Mouse (Mus musculus): ENCODE results near the gene Asgr2. TPM values are rescaled to one million over a fixed set of nuclear protein-coding genes. Genes with fewer than 3 reads are reported as not detected.

Gene Asgr2
- polyA plus RNA-seq (2015; fragmentation: Nextera tagmentation; extraction: Ambion mirVana) = not detected in 2 replicates

- H3K27me3 ChIP-seq = no peaks in the 10 kb centered on the region
- H3K36me3 ChIP-seq = no peaks in the 10 kb centered on the region
- H3K4me2 ChIP-seq (replicated peaks) = no peak within 1 kb of the TSS
- H3K4me1 ChIP-seq (replicated peaks) = no peaks in the 10 kb centered on the region
- no peaks in the 10 kb centered on the region for H3K9me3 ChIP-seq
- ATAC-seq = no peak
- H3K4me3 ChIP-seq (replicated peaks) = no peak within 1 kb of the TSS
- H3K9ac ChIP-seq (replicated peaks) = no peak within 1 kb of the TSS
- 83% methylated on average over 12 of the region's 12 CpGs for WGBS
- H3K27ac ChIP-seq = no peak within 1 kb of the TSS
These were observed at the start of gene Asgr2 for GRCm38 (mm10) chr11:70091986-70092783. Gene Asgr2, plus strand, starts transcription at chr11:70092644.

GRCm38 (mm10) chr11:70043665-70044064, 48.8 kb upstream of the Asgr2 start:
- Histone ChIP-seq H3K4me2 (replicated peaks) (no peak overlapping the region), H3K4me1 (replicated peaks) (0 out of 2 replicates have a peak, but pooled peaks cover 6% of the 10 kb centered on the region), H3K4me3 (replicated peaks) (no peak overlapping the region), H3K9ac (replicated peaks) (no peak overlapping the region), H3K27me3 (no peaks in the 10 kb centered on the region), H3K36me3 (peaks cover 65% of the 10 kb centered on the region), H3K9me3 (no peaks in the 10 kb centered on the region), H3K27ac (no peak overlapping the region)
- 81% methylated on average over 7 of the region's 7 CpGs for WGBS
- no peak for ATAC-seq

GRCm38 (mm10) chr11:70045435-70045834, 47.0 kb upstream of the Asgr2 start:
- Histone ChIP-seq H3K4me1 (replicated peaks) (0 out of 2 replicates have a peak, but pooled peaks cover 6% of the 10 kb centered on the region), H3K27ac (0 out of 2 replicates have a peak overlapping the region, but pooled peaks have one; percentile 27), H3K4me2 (replicated peaks) (no peak overlapping the region), H3K4me3 (replicated peaks) (no peak overlapping the region), H3K9ac (replicated peaks) (no peak overlapping the region), H3K36me3 (peaks cover 49% of the 10 kb centered on the region), H3K9me3 (no peaks in the 10 kb centered on the region), H3K27me3 (no peaks in the 10 kb centered on the region)
- WGBS = 34% methylated on average over 9 of the region's 9 CpGs
- ATAC-seq = no peak

- no peak overlapping the region for H3K9ac ChIP-seq (replicated peaks)
- ATAC-seq = no peak
- H3K27me3 ChIP-seq = no peaks in the 10 kb centered on the region
- H3K4me3 ChIP-seq (replicated peaks) = no peak overlapping the region
- no peak overlapping the region for H3K4me2 ChIP-seq (replicated peaks)
- WGBS = 77% methylated on average over 6 of the region's 6 CpGs
- no peaks in the 10 kb centered on the region for H3K9me3 ChIP-seq
- no peak overlapping the region for H3K27ac ChIP-seq
- peaks cover 11% of the 10 kb centered on the region for H3K36me3 ChIP-seq
- H3K4me1 ChIP-seq (replicated peaks) = no peaks in the 10 kb centered on the region
These were observed 43.1 kb upstream of the Asgr2 start for GRCm38 (mm10) chr11:70049366-70049765.

- Histone ChIP-seq H3K4me2 (replicated peaks) (no peak overlapping the region), H3K4me3 (replicated peaks) (no peak overlapping the region), H3K4me1 (replicated peaks) (no peaks in the 10 kb centered on the region), H3K27me3 (no peaks in the 10 kb centered on the region), H3K9ac (replicated peaks) (no peak overlapping the region), H3K36me3 (peaks cover 7% of the 10 kb centered on the region), H3K27ac (no peak overlapping the region), H3K9me3 (no peaks in the 10 kb centered on the region)
- ATAC-seq = no peak
- WGBS = 61% methylated on average over 10 of the region's 10 CpGs
These were observed 42.6 kb upstream of the Asgr2 start for GRCm38 (mm10) chr11:70049816-70050215.

- Histone ChIP-seq H3K4me3 (replicated peaks) (no peak overlapping the region), H3K9ac (replicated peaks) (no peak overlapping the region), H3K27me3 (no peaks in the 10 kb centered on the region), H3K4me1 (replicated peaks) (0 out of 2 replicates have a peak, but pooled peaks cover 5% of the 10 kb centered on the region), H3K9me3 (no peaks in the 10 kb centered on the region), H3K36me3 (no peaks in the 10 kb centered on the region), H3K27ac (no peak overlapping the region), H3K4me2 (replicated peaks) (no peak overlapping the region)
- no peak for ATAC-seq
- 75% methylated on average over 7 of the region's 7 CpGs for WGBS
These were observed 39.3 kb upstream of the Asgr2 start for GRCm38 (mm10) chr11:70053156-70053555.

- Histone ChIP-seq H3K4me3 (replicated peaks) (no peak within 1 kb of the TSS), H3K27me3 (no peaks in the 10 kb centered on the region), H3K27ac (no peak within 1 kb of the TSS), H3K36me3 (no peaks in the 10 kb centered on the region), H3K4me1 (replicated peaks) (0 out of 2 replicates have a peak, but pooled peaks cover 5% of the 10 kb centered on the region), H3K9ac (replicated peaks) (no peak within 1 kb of the TSS), H3K9me3 (no peaks in the 10 kb centered on the region), H3K4me2 (replicated peaks) (no peak within 1 kb of the TSS)
- no peak for ATAC-seq
- WGBS = 82% methylated on average over 10 of the region's 10 CpGs
These were observed 38.4 kb upstream of the Asgr2 start, which contains the start of gene Asgr1 for GRCm38 (mm10) chr11:70053898-70054570. Gene Asgr1, plus strand, starts transcription at chr11:70054085.

- H3K4me1 ChIP-seq (replicated peaks) = 0 out of 2 replicates have a peak, but pooled peaks cover 5% of the 10 kb centered on the region
- H3K27ac ChIP-seq = no peak overlapping the region
- peak overlapping the region; percentile 27; the same call in 1 of the 2 replicates for H3K4me2 ChIP-seq (replicated peaks)
- peak; percentile 62 for ATAC-seq
- no peak overlapping the region; the same call in 1 of the 2 replicates for H3K9ac ChIP-seq (replicated peaks)
- no peaks in the 10 kb centered on the region for H3K36me3 ChIP-seq
- 27% methylated on average over 18 of the region's 18 CpGs for WGBS
- no peaks in the 10 kb centered on the region for H3K27me3 ChIP-seq
- no peak overlapping the region for H3K4me3 ChIP-seq (replicated peaks)
- no peaks in the 10 kb centered on the region for H3K9me3 ChIP-seq
These were observed 36.7 kb upstream of the Asgr2 start for GRCm38 (mm10) chr11:70055618-70056214.

GRCm38 (mm10) chr11:70057805-70058204, 34.6 kb upstream of the Asgr2 start:
- Histone ChIP-seq H3K9ac (replicated peaks) (no peak overlapping the region), H3K27me3 (no peaks in the 10 kb centered on the region), H3K4me3 (replicated peaks) (no peak overlapping the region), H3K36me3 (no peaks in the 10 kb centered on the region), H3K27ac (no peak overlapping the region), H3K4me2 (replicated peaks) (no peak overlapping the region), H3K9me3 (no peaks in the 10 kb centered on the region), H3K4me1 (replicated peaks) (0 out of 2 replicates have a peak, but pooled peaks cover 5% of the 10 kb centered on the region)
- 85% methylated on average over 9 of the region's 9 CpGs for WGBS
- no peak for ATAC-seq

- Histone ChIP-seq H3K9ac (replicated peaks) (no peak overlapping the region), H3K36me3 (no peaks in the 10 kb centered on the region), H3K4me2 (replicated peaks) (no peak overlapping the region), H3K27ac (no peak overlapping the region), H3K27me3 (no peaks in the 10 kb centered on the region), H3K9me3 (no peaks in the 10 kb centered on the region), H3K4me3 (replicated peaks) (no peak overlapping the region), H3K4me1 (replicated peaks) (0 out of 2 replicates have a peak, but pooled peaks cover 5% of the 10 kb centered on the region)
- 75% methylated on average over 6 of the region's 6 CpGs for WGBS
- ATAC-seq = no peak
These were observed 32.5 kb upstream of the Asgr2 start for GRCm38 (mm10) chr11:70059930-70060329.

GRCm38 (mm10) chr11:70063053-70063452, 29.4 kb upstream of the Asgr2 start:
- Histone ChIP-seq H3K27me3 (no peaks in the 10 kb centered on the region), H3K36me3 (no peaks in the 10 kb centered on the region), H3K4me1 (replicated peaks) (0 out of 2 replicates have a peak, but pooled peaks cover 9% of the 10 kb centered on the region), H3K4me3 (replicated peaks) (no peak overlapping the region), H3K9me3 (no peaks in the 10 kb centered on the region), H3K9ac (replicated peaks) (no peak overlapping the region), H3K27ac (no peak overlapping the region), H3K4me2 (replicated peaks) (no peak overlapping the region)
- ATAC-seq = no peak
- WGBS = 69% methylated on average over 3 of the region's 3 CpGs

GRCm38 (mm10) chr11:70066701-70067100, 25.7 kb upstream of the Asgr2 start:
- WGBS = 83% methylated on average over 4 of the region's 4 CpGs
- 0 out of 2 replicates have a peak, but pooled peaks cover 13% of the 10 kb centered on the region for H3K4me1 ChIP-seq (replicated peaks)
- ATAC-seq = no peak

More at GRCm38 (mm10) chr11:70066701-70067100, 25.7 kb upstream of the Asgr2 start:
- Histone ChIP-seq H3K27me3 (no peaks in the 10 kb centered on the region), H3K4me2 (replicated peaks) (no peak overlapping the region), H3K27ac (no peak overlapping the region), H3K4me3 (replicated peaks) (no peak overlapping the region), H3K9me3 (no peaks in the 10 kb centered on the region), H3K36me3 (no peaks in the 10 kb centered on the region), H3K9ac (replicated peaks) (no peak overlapping the region)
